8 mouse cellular contexts compared by ENCODE assay signal in genomic region chr5:30815120-30815465, GRCm38 (mm10). TPM values are rescaled to one million over a fixed set of nuclear protein-coding genes. Genes with fewer than 3 reads are reported as not detected.
DNase-seq lines count a peak whose midpoint lies in the region; ATAC-seq and TF ChIP-seq lines count a peak whose summit lies in the region.

No protein-coding gene starts in this region.

- H3K27ac ChIP-seq in thymus, adult 2 months (ENCODE audit: control insufficient read depth, insufficient read depth, low read length) = no peak overlapping the region
- H3K27ac ChIP-seq in limb, embryonic 14.5 days (replicated peaks; ENCODE audit: low read depth, low read length) = no peak overlapping the region; the same call in 1 of the 2 replicates

- H3K27me3 ChIP-seq in thymus, adult 2 months (ENCODE audit: control insufficient read depth, insufficient read depth, low read length) = no peaks in the 10 kb centered on the region; the same call in 1 of the 2 replicates
- H3K27me3 ChIP-seq in limb, embryonic 14.5 days (ENCODE audit: control insufficient read depth, insufficient read depth, low read length) = no peaks in the 10 kb centered on the region

- no peaks in the 10 kb centered on the region for H3K36me3 ChIP-seq in thymus, adult 2 months (ENCODE audit: control insufficient read depth, insufficient read depth, low read length)
- H3K36me3 ChIP-seq in limb, embryonic 14.5 days (ENCODE audit: control insufficient read depth, insufficient read depth, low read length) = no peaks in the 10 kb centered on the region

- 27% methylated on average over 7 of the region's 7 CpGs for WGBS in thymus, adult 2 months
- 5% methylated on average over 7 of the region's 7 CpGs for WGBS in limb, embryonic 14.5 days

- TF ChIP-seq CTCF in thymus, adult 2 months (IDR thresholded peaks at IDR 0.05; ENCODE audit: borderline replicate concordance, control insufficient read depth, extremely low read depth, insufficient read depth, low read length, poor library complexity) = no peak

- ATAC-seq in limb, embryonic 14.5 days (ENCODE audit: low FRiP score, low read depth) = no peak; the same call in 1 of the 2 replicates

- peak overlapping the region; percentile 73 for H3K9ac ChIP-seq in limb, embryonic 14.5 days (ENCODE audit: low read depth, low read length, severe bottlenecking)

- no peak for TF ChIP-seq POLR2A in thymus, adult 2 months (IDR thresholded peaks at IDR 0.05; ENCODE audit: control insufficient read depth, extremely low read depth, insufficient read depth, low read length, poor library complexity)
- no peak for TF ChIP-seq POLR2A in limb, embryonic 14.5 days (IDR thresholded peaks at IDR 0.05; ENCODE audit: borderline replicate concordance, extremely low read depth, insufficient read depth, insufficient read length)

- H3K9me3 ChIP-seq in limb, embryonic 14.5 days (ENCODE audit: control insufficient read depth, low read length) = no peaks in the 10 kb centered on the region

- DNase-seq in cerebellum, postnatal 14 days = peak; percentile 64
- DNase-seq in cerebellum, postnatal 36 days = no peak
- no peak for DNase-seq in thymus, adult 2 months
- no peak for DNase-seq in thymus, adult 18-20 months
- DNase-seq in limb, embryonic 14.5 days (ENCODE audit: low spot score) = no peak
- DNase-seq in right cerebral cortex, postnatal 36 days (ENCODE audit: low spot score in 2 of 2) = no peak
- no peak for DNase-seq in gastrocnemius, postnatal 4 days (ENCODE audit: low spot score in 2 of 2)
- DNase-seq in adrenal gland, postnatal 10 days = no peak

- peaks cover 7% of the 10 kb centered on the region for H3K4me1 ChIP-seq in thymus, adult 2 months (replicated peaks; ENCODE audit: control insufficient read depth, insufficient read depth, low read length)
- peaks cover 19% of the 10 kb centered on the region for H3K4me1 ChIP-seq in limb, embryonic 14.5 days (ENCODE audit: control insufficient read depth, insufficient read depth, low read length)

- peak overlapping the region; percentile 80 for H3K4me2 ChIP-seq in limb, embryonic 14.5 days (replicated peaks; ENCODE audit: low read depth, low read length, severe bottlenecking)

- peak overlapping the region; percentile 94 for H3K4me3 ChIP-seq in thymus, adult 2 months (ENCODE audit: control insufficient read depth, insufficient read depth, low read length)
- peak overlapping the region; percentile 75 for H3K4me3 ChIP-seq in limb, embryonic 14.5 days (replicated peaks; ENCODE audit: low read length)

RNA-seq across cellular contexts. Expression of gene Mapre3, which starts 0.7 kb away (rescaled TPM):
- 11.5 and 16.6 TPM in 2 replicates for polyA plus RNA-seq in thymus, adult 2 months (2012; rRNA removed)
- 64.7 and 76.0 TPM in 2 replicates for polyA plus RNA-seq in limb, embryonic 14.5 days (2012; rRNA removed)
- polyA plus RNA-seq in limb, embryonic 14.5 days (2014; fragmentation: Nextera tagmentation; extraction: Ambion mirVana) = 28.2 and 30.0 TPM in 2 replicates
- 10 to 100 TPM; 60.9 to 65.0 TPM for total RNA-seq in gastrocnemius, postnatal 4 days (2021)
- total RNA-seq in adrenal gland, postnatal 10 days (2021) = 10 to 100 TPM; 35.9 to 47.4 TPM

RNA-seq across cellular contexts. Expression of gene Tmem214, which starts 52.7 kb away (rescaled TPM):
- 101 and 106 TPM in 2 replicates for polyA plus RNA-seq in thymus, adult 2 months (2012; rRNA removed)
- polyA plus RNA-seq in limb, embryonic 14.5 days (2012; rRNA removed) = 115 and 152 TPM in 2 replicates
- 80.7 and 81.8 TPM in 2 replicates for polyA plus RNA-seq in limb, embryonic 14.5 days (2014; fragmentation: Nextera tagmentation; extraction: Ambion mirVana)
- total RNA-seq in gastrocnemius, postnatal 4 days (2021) = 10 to 100 TPM; 56.9 to 58.3 TPM
- 10 to 100 TPM; 49.4 to 50.4 TPM for total RNA-seq in adrenal gland, postnatal 10 days (2021)

Comparison
In these comparisons a context has a peak if more than half of its experiments do, and no peak if none do; other contexts are left out.
1. DNase-seq: peak in cerebellum, postnatal 14 days (2 of 2); none in cerebellum, postnatal 36 days (0 of 2), thymus, adult 2 months (single experiment), thymus, adult 18-20 months (0 of 2), limb, embryonic 14.5 days (single experiment), right cerebral cortex, postnatal 36 days (0 of 2), gastrocnemius, postnatal 4 days (0 of 2) and adrenal gland, postnatal 10 days (single experiment).